Mouse (Mus musculus) layer of hippocampus, postnatal 10 days (tissue): ENCODE data around the gene Tomm40. TPM values are rescaled to one million over a fixed set of nuclear protein-coding genes. Genes with fewer than 3 reads are reported as not detected.

Source experiments
- DNase-seq, 2 experiments: peaks; one replicate each; pipeline ENCODE4 v3.0.0; 2021; ENCODE audit warnings: low spot score in 2 of 2
- long read RNA-seq: library from polyadenylated mRNA; stranded (forward); transcript quantifications from one replicate; pipeline ENCODE4 v2.0.0, GENCODE M21; 2023
- total RNA-seq, 2 experiments: library from RNA; stranded (reverse); gene quantifications; 2 replicates each; pipeline ENCODE4 v1.2.3; 2021

The Tomm40 gene
- total RNA-seq = 100 to 1,000 TPM; 113 to 115 TPM
- long read RNA-seq, transcript Tomm40-201 (9 exons, 1,646 nt) = minor isoform, 31 of 235 reads
- long read RNA-seq, transcript Tomm40-202 (10 exons, 1,577 nt) = major isoform, 180 of 235 reads
- long read RNA-seq, partial matches to known transcripts = 8 of 235 reads
- long read RNA-seq, other reads (novel, unspliced or antisense) = 16 of 235 reads

GRCm38 (mm10) chr7:19715239-19716054 lies at the start of gene Tomm40:
Gene Tomm40 (minus strand): TSS chr7:19715438.
- DNase-seq = peak; percentile 96 to 97

GRCm38 (mm10) chr7:19764581-19764980 lies 49.3 kb upstream of the Tomm40 start:
- DNase-seq = no peak

- DNase-seq = no peak
Measured at GRCm38 (mm10) chr7:19763829-19764477, 48.7 kb upstream of the Tomm40 start.

GRCm38 (mm10) chr7:19762283-19762682 lies 47.0 kb upstream of the Tomm40 start:
- DNase-seq = no peak

- DNase-seq = no peak
Measured at GRCm38 (mm10) chr7:19760021-19760420, 44.8 kb upstream of the Tomm40 start.

- no peak for DNase-seq
Measured at GRCm38 (mm10) chr7:19758623-19759022, 43.4 kb upstream of the Tomm40 start.

GRCm38 (mm10) chr7:19755851-19756786 lies 40.9 kb upstream of the Tomm40 start:
- DNase-seq = no peak

GRCm38 (mm10) chr7:19755008-19755407 lies 39.8 kb upstream of the Tomm40 start:
- DNase-seq = no peak

- DNase-seq = no peak
Measured at GRCm38 (mm10) chr7:19754065-19754464, 38.8 kb upstream of the Tomm40 start.

- DNase-seq = no peak
Measured at GRCm38 (mm10) chr7:19753587-19753986, 38.3 kb upstream of the Tomm40 start.

GRCm38 (mm10) chr7:19752652-19753051 lies 37.4 kb upstream of the Tomm40 start:
- no peak for DNase-seq

- DNase-seq = no peak
Measured at GRCm38 (mm10) chr7:19751070-19751383, 35.8 kb upstream of the Tomm40 start.

- DNase-seq = peak; percentile 89 to 91
Measured at GRCm38 (mm10) chr7:19750217-19751069, 35.2 kb upstream of the Tomm40 start, which contains the start of gene Nectin2. Gene Nectin2 (minus strand): TSS chr7:19750483.

- DNase-seq = peak; percentile 99
Measured at GRCm38 (mm10) chr7:19749389-19750216, 34.4 kb upstream of the Tomm40 start.

- peak; percentile 52 to 59 for DNase-seq
Measured at GRCm38 (mm10) chr7:19748219-19749195, 33.3 kb upstream of the Tomm40 start.

- no peak for DNase-seq
Measured at GRCm38 (mm10) chr7:19747420-19748218, 32.4 kb upstream of the Tomm40 start.
